Mouse (Mus musculus): ENCODE data around the gene Ttc17. TPM values are rescaled to one million over a fixed set of nuclear protein-coding genes. Genes with fewer than 3 reads are reported as not detected.

The Ttc17 gene
- polyA plus RNA-seq, 1 experiment: 12.6 TPM

DNA sequence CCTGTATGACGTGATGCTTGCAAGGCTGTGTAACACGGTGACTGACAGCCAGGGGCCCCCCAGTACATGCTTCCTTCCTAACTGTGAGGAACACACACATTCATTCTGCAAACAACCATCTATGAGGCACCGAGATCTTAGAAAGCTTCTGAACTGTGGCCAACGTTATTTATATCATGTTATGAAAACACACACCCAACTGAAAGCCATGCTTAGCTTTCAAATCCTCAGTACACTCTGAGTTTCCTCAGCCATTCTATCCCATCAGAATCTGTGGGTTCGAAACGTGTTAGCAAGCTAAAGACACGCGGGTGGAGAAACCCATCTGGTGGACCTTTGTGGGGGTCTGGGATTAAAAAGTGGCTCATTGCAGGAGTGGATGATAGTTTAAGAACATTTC, 137.7 kb downstream of the Ttc17 start:
- H3K27me3 ChIP-seq (replicated peaks; ENCODE audit: control insufficient read depth, insufficient read depth, low read length): peaks cover 2% of the 10 kb centered on the region; the same call in 1 of the 2 replicates
- H3K36me3 ChIP-seq (ENCODE audit: control insufficient read depth, insufficient read depth, low read length): no peaks in the 10 kb centered on the region
- H3K4me3 ChIP-seq (ENCODE audit: insufficient read depth, low read depth, low read length): no peak overlapping the region
- H3K27ac ChIP-seq (ENCODE audit: insufficient read depth, low read depth, low read length): no peak overlapping the region
- DNase-seq: no peak
- peaks cover 2% of the 10 kb centered on the region; the same call in 1 of the 2 replicates for H3K4me1 ChIP-seq (ENCODE audit: control insufficient read depth, insufficient read depth, low read length)
- TF ChIP-seq POLR2A (IDR thresholded peaks at IDR 0.05; ENCODE audit: low read depth, low read length) (no peak), CTCF (conservative IDR thresholded peaks at IDR 0.05; ENCODE audit: insufficient read depth, insufficient read length, low read depth, low read length) (no peak)
- 76% methylated on average over 8 of the region's 8 CpGs for WGBS

DNA sequence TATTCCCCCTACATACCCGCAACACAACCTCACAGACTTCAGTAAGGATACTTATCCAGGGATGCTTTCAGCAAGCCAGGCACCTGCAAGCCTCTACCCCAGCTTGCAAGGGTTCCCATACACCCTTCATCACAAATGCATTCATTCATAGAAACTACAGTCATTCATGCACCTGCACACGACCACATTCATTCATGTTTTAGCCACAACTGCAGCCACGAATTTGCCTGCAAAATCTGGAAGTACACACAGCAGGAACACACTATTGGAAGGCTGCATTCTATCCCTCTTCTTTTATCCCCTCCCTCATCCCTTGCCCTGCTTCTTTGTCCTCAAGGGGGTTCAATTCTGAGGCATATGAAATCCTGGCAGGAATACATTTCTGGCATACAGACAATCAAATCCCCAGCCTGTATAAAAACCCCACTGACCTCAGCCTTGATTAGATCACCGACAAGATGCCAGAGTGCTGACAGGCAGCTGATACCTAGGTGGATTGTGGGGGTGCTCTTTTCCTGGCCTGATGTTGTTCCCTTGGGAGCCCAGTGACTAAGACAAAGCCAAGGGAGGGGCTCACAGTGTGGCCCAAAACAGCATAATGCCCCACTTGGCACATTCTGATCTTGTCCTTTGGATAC, 139.2 kb downstream of the Ttc17 start:
- TF ChIP-seq POLR2A (IDR thresholded peaks at IDR 0.05; ENCODE audit: low read depth, low read length) (no peak), CTCF (conservative IDR thresholded peaks at IDR 0.05; ENCODE audit: insufficient read depth, insufficient read length, low read depth, low read length) (no peak)
- no peak for DNase-seq

DNA sequence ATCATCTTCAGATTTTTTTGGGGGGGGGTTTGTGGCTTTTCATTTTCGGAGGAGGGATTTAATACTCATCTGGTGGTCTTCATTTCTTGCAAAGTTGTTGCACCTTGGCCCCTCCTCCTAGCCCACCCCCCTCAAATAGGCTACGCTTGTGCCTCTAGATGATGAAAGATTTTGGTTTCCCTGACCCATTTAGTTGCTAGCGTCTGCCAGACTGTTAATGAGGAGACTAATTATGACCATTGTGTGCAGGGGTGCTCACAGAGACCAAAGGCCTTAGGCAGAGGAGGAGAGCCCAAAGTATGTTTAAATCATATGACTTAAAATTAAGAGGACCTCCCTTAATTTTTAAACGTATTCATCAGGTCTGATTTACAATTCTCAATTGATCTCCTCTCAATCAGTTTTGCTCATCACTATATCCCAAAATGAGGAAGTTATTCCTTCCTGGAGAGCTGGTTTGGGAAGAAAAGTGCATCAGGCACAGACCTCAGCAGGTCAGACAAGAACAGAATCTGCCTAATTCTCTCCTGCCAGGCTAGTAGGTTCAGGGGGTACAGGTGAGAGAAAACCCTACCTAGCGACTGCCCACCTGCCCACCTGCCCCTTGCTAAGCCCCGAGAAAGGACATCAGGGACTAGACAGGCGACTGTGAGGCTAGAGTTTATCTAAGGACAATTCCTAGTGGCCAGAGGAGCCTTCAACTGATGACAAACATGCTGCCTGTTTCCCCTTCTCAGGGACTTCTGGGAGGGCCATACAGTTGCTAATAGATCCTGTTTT, 139.9 kb downstream of the Ttc17 start:
- no peak for DNase-seq
- Histone ChIP-seq H3K36me3 (ENCODE audit: control insufficient read depth, insufficient read depth, low read length) (no peaks in the 10 kb centered on the region), H3K27me3 (replicated peaks; ENCODE audit: control insufficient read depth, insufficient read depth, low read length) (peaks cover 2% of the 10 kb centered on the region; the same call in 1 of the 2 replicates), H3K4me3 (ENCODE audit: insufficient read depth, low read depth, low read length) (no peak overlapping the region), H3K27ac (ENCODE audit: insufficient read depth, low read depth, low read length) (no peak overlapping the region), H3K4me1 (ENCODE audit: control insufficient read depth, insufficient read depth, low read length) (0 out of 2 replicates have a peak, but pooled peaks cover 2% of the 10 kb centered on the region)
- TF ChIP-seq CTCF (conservative IDR thresholded peaks at IDR 0.05; ENCODE audit: insufficient read depth, insufficient read length, low read depth, low read length) (no peak), POLR2A (IDR thresholded peaks at IDR 0.05; ENCODE audit: low read depth, low read length) (no peak)
- WGBS: 32% methylated on average over 7 of the region's 7 CpGs

More for the DNA sequence above, 139.2 kb downstream of the Ttc17 start:
- no peaks in the 10 kb centered on the region for H3K36me3 ChIP-seq (ENCODE audit: control insufficient read depth, insufficient read depth, low read length)
- 39% methylated on average over 4 of the region's 4 CpGs for WGBS
- no peak overlapping the region for H3K4me3 ChIP-seq (ENCODE audit: insufficient read depth, low read depth, low read length)
- H3K4me1 ChIP-seq (ENCODE audit: control insufficient read depth, insufficient read depth, low read length): 0 out of 2 replicates have a peak, but pooled peaks cover 2% of the 10 kb centered on the region
- no peak overlapping the region for H3K27ac ChIP-seq (ENCODE audit: insufficient read depth, low read depth, low read length)
- H3K27me3 ChIP-seq (replicated peaks; ENCODE audit: control insufficient read depth, insufficient read depth, low read length): peaks cover 2% of the 10 kb centered on the region; the same call in 1 of the 2 replicates

DNA sequence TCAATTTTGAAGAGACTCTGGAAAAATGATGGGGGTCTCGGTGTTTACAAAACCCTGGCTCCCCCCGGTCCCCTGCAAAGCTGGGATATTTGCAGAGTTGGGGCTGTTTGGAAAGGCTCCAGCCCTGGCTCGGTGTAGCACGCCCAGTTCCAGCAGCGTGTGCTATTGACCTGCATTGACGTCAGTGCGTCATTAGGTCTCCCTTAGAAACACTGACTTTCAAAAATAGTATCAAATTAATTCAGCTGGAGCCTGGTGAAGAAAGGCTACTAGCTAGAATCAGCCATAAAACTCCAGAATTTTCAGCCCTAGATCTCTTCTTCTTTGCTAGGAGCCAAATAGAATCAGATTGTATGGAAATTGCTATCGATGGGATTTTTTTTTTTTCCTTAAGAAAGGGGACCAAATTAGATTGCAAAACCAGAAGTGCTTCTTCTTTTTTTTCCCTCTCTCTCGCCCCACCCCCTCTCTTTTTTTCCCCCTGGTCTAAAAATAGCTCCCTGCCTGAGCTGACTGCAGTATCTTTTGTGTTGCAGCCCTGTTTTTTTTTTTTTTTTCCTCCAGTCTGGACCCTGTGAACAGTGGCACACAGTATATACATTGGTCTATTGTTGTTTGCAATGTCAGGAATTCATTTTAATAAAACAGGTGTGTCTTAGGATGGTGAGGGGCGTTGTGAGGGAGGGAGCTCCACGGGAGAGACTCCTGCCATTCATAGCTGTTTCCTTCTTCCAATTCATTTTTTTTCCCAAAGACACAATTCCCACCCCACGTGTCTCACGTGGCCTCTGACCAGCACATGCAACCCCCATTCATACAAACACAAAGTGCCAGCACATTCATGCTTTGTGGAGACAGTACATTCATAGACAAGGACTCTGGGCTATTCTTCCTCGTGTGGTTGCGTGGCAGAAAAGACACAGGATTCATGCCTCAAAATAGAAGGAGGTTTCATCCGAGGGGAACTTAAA, 141.0 kb downstream of the Ttc17 start:
- Histone ChIP-seq H3K4me1 (ENCODE audit: control insufficient read depth, insufficient read depth, low read length) (0 out of 2 replicates have a peak, but pooled peaks cover 2% of the 10 kb centered on the region), H3K27me3 (replicated peaks; ENCODE audit: control insufficient read depth, insufficient read depth, low read length) (peaks cover 2% of the 10 kb centered on the region; the same call in 1 of the 2 replicates), H3K36me3 (ENCODE audit: control insufficient read depth, insufficient read depth, low read length) (no peaks in the 10 kb centered on the region), H3K4me3 (ENCODE audit: insufficient read depth, low read depth, low read length) (no peak overlapping the region), H3K27ac (ENCODE audit: insufficient read depth, low read depth, low read length) (no peak overlapping the region)
- DNase-seq: peak; percentile 68
- TF ChIP-seq POLR2A (IDR thresholded peaks at IDR 0.05; ENCODE audit: low read depth, low read length): no peak
- no peak for TF ChIP-seq CTCF (conservative IDR thresholded peaks at IDR 0.05; ENCODE audit: insufficient read depth, insufficient read length, low read depth, low read length)
- 12% methylated on average over 16 of the region's 16 CpGs for WGBS

- 0 out of 2 replicates have a peak, but pooled peaks cover 2% of the 10 kb centered on the region for H3K4me1 ChIP-seq (ENCODE audit: control insufficient read depth, insufficient read depth, low read length)
- no peak for TF ChIP-seq POLR2A (IDR thresholded peaks at IDR 0.05; ENCODE audit: low read depth, low read length)
- TF ChIP-seq CTCF (conservative IDR thresholded peaks at IDR 0.05; ENCODE audit: insufficient read depth, insufficient read length, low read depth, low read length): no peak
- no peak for DNase-seq
- peaks cover 2% of the 10 kb centered on the region; the same call in 1 of the 2 replicates for H3K27me3 ChIP-seq (replicated peaks; ENCODE audit: control insufficient read depth, insufficient read depth, low read length)
- H3K27ac ChIP-seq (ENCODE audit: insufficient read depth, low read depth, low read length): no peak overlapping the region
- whole genome bisulfite sequencing: 1% methylated on average over 12 of the region's 12 CpGs
- peak overlapping the region; percentile 11; the same call in 1 of the 2 replicates for H3K4me3 ChIP-seq (ENCODE audit: insufficient read depth, low read depth, low read length)
- H3K36me3 ChIP-seq (ENCODE audit: control insufficient read depth, insufficient read depth, low read length): no peaks in the 10 kb centered on the region
Observed at GRCm38 (mm10) chr2:94264631-94265098, 141.8 kb downstream of the Ttc17 start.

DNA sequence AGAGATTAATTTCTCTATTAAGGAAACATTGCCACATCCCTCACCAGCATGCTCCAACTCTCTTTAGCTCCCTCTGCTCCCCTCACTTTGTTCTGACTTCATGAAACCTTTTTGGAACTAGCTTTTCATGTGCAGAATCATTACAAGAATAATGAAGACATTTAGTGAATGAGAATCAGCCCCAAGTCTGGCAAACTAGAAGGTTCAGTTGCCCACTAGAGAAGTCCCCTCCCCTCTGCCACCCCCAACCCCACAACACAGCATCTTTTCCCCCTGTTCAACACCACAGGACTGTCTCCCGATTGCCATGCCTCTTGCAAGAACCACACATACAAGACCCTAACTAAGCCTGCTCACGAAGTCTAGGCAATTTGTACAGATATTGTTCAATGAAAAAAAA, 142.5 kb downstream of the Ttc17 start:
- H3K4me3 ChIP-seq (ENCODE audit: insufficient read depth, low read depth, low read length): no peak overlapping the region
- 3% methylated on average over 2 of the region's 2 CpGs for WGBS

More for the DNA sequence above, 142.5 kb downstream of the Ttc17 start:
- 0 out of 2 replicates have a peak, but pooled peaks cover 2% of the 10 kb centered on the region for H3K4me1 ChIP-seq (ENCODE audit: control insufficient read depth, insufficient read depth, low read length)
- TF ChIP-seq CTCF (conservative IDR thresholded peaks at IDR 0.05; ENCODE audit: insufficient read depth, insufficient read length, low read depth, low read length): no peak
- no peak for TF ChIP-seq POLR2A (IDR thresholded peaks at IDR 0.05; ENCODE audit: low read depth, low read length)
- no peaks in the 10 kb centered on the region for H3K36me3 ChIP-seq (ENCODE audit: control insufficient read depth, insufficient read depth, low read length)
- DNase-seq: no peak
- no peak overlapping the region for H3K27ac ChIP-seq (ENCODE audit: insufficient read depth, low read depth, low read length)
- H3K27me3 ChIP-seq (replicated peaks; ENCODE audit: control insufficient read depth, insufficient read depth, low read length): peaks cover 2% of the 10 kb centered on the region; the same call in 1 of the 2 replicates

All from kidney, adult 2 months (tissue).